Mouse (Mus musculus) intestine, embryonic 16.5 days (tissue): ENCODE results near the gene Whrn. TPM values are rescaled to one million over a fixed set of nuclear protein-coding genes. Genes with fewer than 3 reads are reported as not detected.

Source experiments
- ATAC-seq: fragments of 200-750 bp; cut with Nextera tagmentation; 2 replicates; pipeline ENCODE4 v1.8.0; 2017; ENCODE audit warnings: moderate TSS enrichment, moderate library complexity
- H3K27ac ChIP-seq: fragments of 300-500 bp; sonication (generic); 2 replicates; pipeline ENCODE4 v1.5.1; 2014; ENCODE audit warnings: mild to moderate bottlenecking, low read length
- H3K27me3 ChIP-seq: fragments of 300-500 bp; sonication (generic); replicated peaks from 2 replicates; pipeline ENCODE4 v1.6.1; 2014; ENCODE audit warnings: low read length, control low read depth, mixed read lengths; ENCODE audit not compliant: control insufficient read depth, insufficient read depth
- H3K36me3 ChIP-seq: fragments of 300-500 bp; sonication (generic); 2 replicates; pipeline ENCODE4 v1.6.1; 2014; ENCODE audit warnings: low read length, control low read depth; ENCODE audit not compliant: control insufficient read depth, insufficient read depth
- H3K4me1 ChIP-seq: fragments of 300-500 bp; sonication (generic); 2 replicates; pipeline ENCODE4 v1.6.1; 2014; ENCODE audit warnings: low read length, control low read depth, mixed read lengths; ENCODE audit not compliant: control insufficient read depth, insufficient read depth
- H3K4me2 ChIP-seq: fragments of 300-500 bp; sonication (generic); 2 replicates; pipeline ENCODE4 v1.6.1; 2014; ENCODE audit warnings: low read depth, low read length, control low read depth
- H3K4me3 ChIP-seq: fragments of 300-500 bp; sonication (generic); 2 replicates; pipeline ENCODE4 v1.5.1; 2014; ENCODE audit warnings: mild to moderate bottlenecking, low read length
- H3K9ac ChIP-seq: fragments of 300-500 bp; sonication (generic); 2 replicates; pipeline ENCODE4 v1.6.1; 2014; ENCODE audit warnings: low read depth, low read length
- H3K9me3 ChIP-seq: fragments of 300-500 bp; sonication (generic); 2 replicates; pipeline ENCODE4 v1.6.1; 2016; ENCODE audit warnings: low read length, control low read depth; ENCODE audit not compliant: control insufficient read depth
- WGBS: fragments of 180-500 bp; shearing (Covaris S2); extraction: QIAGEN DNeasy Blood & Tissue Kit; methylation state at CpG from one replicate; pipeline ENCODE4 v1.1.7; 2014; 5-methylcytosine and 5-hydroxymethylcytosine counted together
- polyA plus RNA-seq: library from polyadenylated mRNA; unstranded; fragments of >200 nt; fragmentation: Nextera tagmentation; extraction: Ambion mirVana; gene quantifications from 2 replicates; pipeline ENCODE4 v1.2.1, GENCODE M21; 2015

The Whrn gene
- polyA plus RNA-seq, 1 experiment from 2014 or later, result 2.9 TPM

DNA sequence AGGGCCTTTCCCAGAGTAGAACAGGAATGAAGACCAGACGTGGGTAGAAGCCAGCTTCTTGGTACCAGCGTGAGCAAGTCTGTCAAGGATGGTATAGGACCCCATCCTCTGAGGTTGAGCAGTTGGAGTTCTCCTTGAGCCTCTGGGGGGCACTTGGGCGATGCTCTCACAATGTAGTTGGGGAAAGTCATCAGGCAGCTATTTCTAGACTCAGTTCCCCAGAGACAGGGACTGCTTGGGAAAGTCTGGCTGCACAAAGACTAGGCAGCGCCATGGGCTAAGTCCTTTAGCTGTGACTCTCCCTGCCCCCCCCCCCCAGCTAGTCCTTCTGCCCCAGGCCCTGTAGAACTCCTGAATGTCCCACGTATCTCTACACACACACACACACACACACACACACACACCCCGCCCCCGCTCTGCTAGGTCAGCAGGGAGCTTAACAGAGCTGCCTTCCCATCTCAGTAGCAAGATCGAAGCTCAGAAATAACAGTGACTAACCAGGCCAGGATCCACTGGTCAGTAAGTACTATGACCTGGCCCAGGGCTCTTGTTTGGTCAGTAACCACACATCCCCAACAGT is 96.0 kb downstream of the Whrn start:
- peaks cover 33% of the 10 kb centered on the region for H3K4me1 ChIP-seq
- no peak overlapping the region for H3K9ac ChIP-seq
- no peaks in the 10 kb centered on the region for H3K9me3 ChIP-seq
- peak overlapping the region; percentile 34 for H3K27ac ChIP-seq
- no peaks in the 10 kb centered on the region for H3K36me3 ChIP-seq
- no peak overlapping the region for H3K4me3 ChIP-seq
- H3K27me3 ChIP-seq, result no peaks in the 10 kb centered on the region
- H3K4me2 ChIP-seq, result no peak overlapping the region
- 65% methylated on average over 8 of the region's 8 CpGs for WGBS
- no peak for ATAC-seq

DNA sequence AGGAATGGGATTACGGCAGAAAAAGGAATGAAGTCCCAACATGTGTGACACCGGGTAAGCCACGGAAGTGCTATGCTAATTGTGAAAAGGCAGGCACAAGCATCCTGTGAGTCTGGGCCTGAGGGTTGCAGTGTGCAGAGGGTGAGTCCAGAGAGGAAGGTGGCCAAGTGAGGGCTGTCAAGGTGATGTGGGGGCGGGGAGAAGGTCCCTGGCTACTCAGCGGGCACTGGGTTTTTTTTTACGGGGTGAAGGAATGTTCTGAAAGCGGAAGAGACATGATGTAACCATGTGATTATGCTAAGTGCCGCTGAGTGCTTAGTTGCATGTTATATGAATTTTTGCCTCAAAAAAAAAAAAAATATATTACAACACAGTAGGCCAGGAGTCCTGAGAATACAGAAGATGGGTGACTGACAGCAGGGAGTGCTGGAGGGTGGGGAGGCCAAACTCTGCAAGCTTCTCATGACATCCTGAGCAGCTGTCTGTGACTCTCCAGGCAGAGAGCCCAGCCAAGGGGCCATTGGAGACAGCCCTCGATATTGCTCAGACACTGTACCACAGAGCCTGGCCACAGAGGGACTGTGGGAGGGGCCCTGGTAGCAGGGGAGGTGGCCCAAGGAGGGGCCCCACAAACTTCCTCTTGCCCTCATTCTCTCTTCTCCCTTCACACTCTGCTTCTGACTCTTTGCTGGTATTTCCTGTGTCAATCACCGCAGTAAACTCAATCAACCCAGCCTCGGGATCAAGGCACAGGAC is 96.8 kb downstream of the Whrn start:
- H3K9ac ChIP-seq, result no peak overlapping the region
- 55% methylated on average over 11 of the region's 11 CpGs for WGBS

GRCm38 (mm10) chr4:63397981-63398537 is 97.7 kb downstream of the Whrn start:
- H3K4me2 ChIP-seq, result no peak overlapping the region
- no peak for ATAC-seq

More for the DNA sequence above, 96.8 kb downstream of the Whrn start:
- Histone ChIP-seq H3K36me3 (no peaks in the 10 kb centered on the region), H3K27ac (peak overlapping the region; percentile 34), H3K9me3 (no peaks in the 10 kb centered on the region), H3K4me2 (no peak overlapping the region), H3K4me1 (peaks cover 25% of the 10 kb centered on the region), H3K27me3 (no peaks in the 10 kb centered on the region), H3K4me3 (no peak overlapping the region)
- no peak for ATAC-seq

DNA sequence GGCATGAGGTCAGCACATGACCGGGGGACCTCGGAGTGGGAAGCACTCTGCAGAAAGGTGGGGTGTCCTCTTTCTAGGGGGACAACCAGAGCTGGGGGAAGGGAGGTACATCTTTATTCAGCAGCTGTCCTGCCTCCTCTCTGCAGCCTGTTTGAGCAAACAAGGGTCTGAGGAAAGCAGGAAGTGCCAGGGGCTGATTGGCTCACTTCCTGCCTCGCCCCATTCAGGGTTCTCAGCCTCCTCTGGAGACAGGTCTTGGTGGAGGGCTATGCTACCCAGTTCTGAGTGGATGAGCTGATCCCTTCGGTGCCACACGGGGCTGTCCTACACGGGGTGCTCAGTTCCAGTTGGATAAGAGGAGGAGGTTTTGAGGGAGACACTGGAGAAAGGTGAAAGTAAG is 104.5 kb downstream of the Whrn start:
- Histone ChIP-seq H3K9ac (no peak overlapping the region), H3K4me3 (no peak overlapping the region), H3K4me2 (no peak overlapping the region), H3K27me3 (no peaks in the 10 kb centered on the region), H3K27ac (no peak overlapping the region), H3K36me3 (0 out of 2 replicates have a peak, but pooled peaks cover 2% of the 10 kb centered on the region), H3K9me3 (no peaks in the 10 kb centered on the region), H3K4me1 (peaks cover 2% of the 10 kb centered on the region; the same call in 1 of the 2 replicates)
- WGBS, result 80% methylated on average over 6 of the region's 6 CpGs
- 0 out of 2 replicates have a peak, but pooled peaks have one; percentile 42 for ATAC-seq

More at GRCm38 (mm10) chr4:63397981-63398537, 97.7 kb downstream of the Whrn start:
- Histone ChIP-seq H3K9me3 (no peaks in the 10 kb centered on the region), H3K36me3 (0 out of 2 replicates have a peak, but pooled peaks cover 2% of the 10 kb centered on the region), H3K9ac (no peak overlapping the region), H3K27ac (no peak overlapping the region), H3K27me3 (no peaks in the 10 kb centered on the region), H3K4me3 (no peak overlapping the region), H3K4me1 (peaks cover 15% of the 10 kb centered on the region)
- 87% methylated on average over 10 of the region's 10 CpGs for WGBS

- Histone ChIP-seq H3K4me2 (no peak overlapping the region), H3K9ac (no peak overlapping the region), H3K27ac (no peak overlapping the region), H3K36me3 (0 out of 2 replicates have a peak, but pooled peaks cover 2% of the 10 kb centered on the region), H3K27me3 (no peaks in the 10 kb centered on the region), H3K4me1 (peaks cover 2% of the 10 kb centered on the region; the same call in 1 of the 2 replicates), H3K9me3 (no peaks in the 10 kb centered on the region), H3K4me3 (no peak overlapping the region)
- no peak for ATAC-seq
- WGBS, result 67% methylated on average over 11 of the region's 11 CpGs
Measured at GRCm38 (mm10) chr4:63389887-63390528, 105.8 kb downstream of the Whrn start.

- no peak for ATAC-seq
- no peak overlapping the region for H3K4me2 ChIP-seq
- 0 out of 2 replicates have a peak, but pooled peaks cover 2% of the 10 kb centered on the region for H3K36me3 ChIP-seq
- H3K4me1 ChIP-seq, result peaks cover 2% of the 10 kb centered on the region; the same call in 1 of the 2 replicates
- no peaks in the 10 kb centered on the region for H3K9me3 ChIP-seq
- H3K4me3 ChIP-seq, result no peak overlapping the region
- no peak overlapping the region for H3K9ac ChIP-seq
- no peaks in the 10 kb centered on the region for H3K27me3 ChIP-seq
- WGBS, result 57% methylated on average over 8 of the region's 8 CpGs
- H3K27ac ChIP-seq, result no peak overlapping the region
Measured at GRCm38 (mm10) chr4:63389121-63389886, 106.5 kb downstream of the Whrn start.

GRCm38 (mm10) chr4:63388029-63388428 is 107.8 kb downstream of the Whrn start:
- H3K4me3 ChIP-seq, result no peak overlapping the region
- ATAC-seq, result no peak
- no peak overlapping the region for H3K27ac ChIP-seq
- H3K27me3 ChIP-seq, result no peaks in the 10 kb centered on the region
- WGBS, result 81% methylated on average over 6 of the region's 6 CpGs
- no peaks in the 10 kb centered on the region for H3K9me3 ChIP-seq
- no peak overlapping the region for H3K4me2 ChIP-seq
- no peak overlapping the region for H3K9ac ChIP-seq
- 0 out of 2 replicates have a peak, but pooled peaks cover 5% of the 10 kb centered on the region for H3K36me3 ChIP-seq
- peaks cover 2% of the 10 kb centered on the region; the same call in 1 of the 2 replicates for H3K4me1 ChIP-seq

DNA sequence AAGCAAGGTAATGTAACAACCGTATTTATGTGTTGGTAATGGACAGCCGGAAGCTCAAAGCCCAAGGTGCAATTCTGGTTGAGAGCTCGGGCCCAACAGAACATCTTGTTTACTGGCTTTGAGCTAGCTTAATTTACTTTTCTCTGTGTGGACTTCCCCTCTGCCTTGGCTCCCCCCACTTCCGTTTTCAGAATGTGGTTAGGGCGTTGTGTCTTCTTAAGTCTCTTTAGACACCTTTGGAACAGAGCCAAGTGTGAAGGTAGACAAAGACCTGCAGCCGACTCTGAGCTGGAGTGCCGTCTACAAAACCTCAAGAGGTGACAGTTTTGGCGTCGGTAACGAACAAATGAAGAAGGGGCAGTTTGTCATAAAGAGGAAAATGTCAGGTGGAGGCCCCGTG is 110.0 kb downstream of the Whrn start:
- ATAC-seq, result no peak
- H3K36me3 ChIP-seq, result 0 out of 2 replicates have a peak, but pooled peaks cover 7% of the 10 kb centered on the region
- WGBS, result 75% methylated on average over 11 of the region's 11 CpGs

More for the DNA sequence above, 110.0 kb downstream of the Whrn start:
- Histone ChIP-seq H3K4me2 (no peak overlapping the region), H3K9ac (no peak overlapping the region), H3K4me3 (no peak overlapping the region), H3K4me1 (peaks cover 2% of the 10 kb centered on the region; the same call in 1 of the 2 replicates), H3K9me3 (no peaks in the 10 kb centered on the region), H3K27me3 (no peaks in the 10 kb centered on the region), H3K27ac (no peak overlapping the region)
